Mouse (Mus musculus) lung, adult 2 months (tissue): ENCODE measurements around the gene Thap3. TPM values are rescaled to one million over a fixed set of nuclear protein-coding genes. Genes with fewer than 3 reads are reported as not detected.

Source experiments
- DNase-seq: peaks from one replicate; pipeline ENCODE4 v3.0.0; 2022
- H3K4me1 ChIP-seq: fragments of 200-500 bp; 2 replicates; pipeline ENCODE4 v1.6.1; 2011; ENCODE audit warnings: low read length; ENCODE audit not compliant: control insufficient read depth, insufficient read depth
- H3K4me3 ChIP-seq: fragments of 200-500 bp; replicated peaks from 2 replicates; pipeline ENCODE3; 2011; ENCODE audit warnings: low read depth, mild to moderate bottlenecking, control low read depth, low read length; ENCODE audit errors: extremely low read depth
- CTCF ChIP-seq: fragments of 200-500 bp; IDR thresholded peaks from 2 replicates; pipeline ENCODE4 v1.5.1; 2011; ENCODE audit warnings: mild to moderate bottlenecking, low read length, control low read depth; ENCODE audit not compliant: insufficient read depth
- POLR2A ChIP-seq: fragments of 200-500 bp; IDR thresholded peaks from 2 replicates; pipeline ENCODE4 v1.6.1; 2011; ENCODE audit warnings: low read depth, mild to moderate bottlenecking, control low read depth, low read length, borderline replicate concordance; ENCODE audit errors: extremely low read depth
- WGBS: fragments of 180-500 bp; shearing (Covaris S2); methylation state at CpG from one replicate; pipeline ENCODE4 v1.1.7; 2018; 5-methylcytosine and 5-hydroxymethylcytosine counted together
- polyA plus RNA-seq: library from polyadenylated mRNA; depleted of rRNA; stranded (reverse); fragments of >200 nt; gene quantifications from 2 replicates; pipeline ENCODE4 v1.2.3, GENCODE M21; 2012

Gene Thap3
- polyA plus RNA-seq, 1 experiment, result 64.2 TPM

DNA sequence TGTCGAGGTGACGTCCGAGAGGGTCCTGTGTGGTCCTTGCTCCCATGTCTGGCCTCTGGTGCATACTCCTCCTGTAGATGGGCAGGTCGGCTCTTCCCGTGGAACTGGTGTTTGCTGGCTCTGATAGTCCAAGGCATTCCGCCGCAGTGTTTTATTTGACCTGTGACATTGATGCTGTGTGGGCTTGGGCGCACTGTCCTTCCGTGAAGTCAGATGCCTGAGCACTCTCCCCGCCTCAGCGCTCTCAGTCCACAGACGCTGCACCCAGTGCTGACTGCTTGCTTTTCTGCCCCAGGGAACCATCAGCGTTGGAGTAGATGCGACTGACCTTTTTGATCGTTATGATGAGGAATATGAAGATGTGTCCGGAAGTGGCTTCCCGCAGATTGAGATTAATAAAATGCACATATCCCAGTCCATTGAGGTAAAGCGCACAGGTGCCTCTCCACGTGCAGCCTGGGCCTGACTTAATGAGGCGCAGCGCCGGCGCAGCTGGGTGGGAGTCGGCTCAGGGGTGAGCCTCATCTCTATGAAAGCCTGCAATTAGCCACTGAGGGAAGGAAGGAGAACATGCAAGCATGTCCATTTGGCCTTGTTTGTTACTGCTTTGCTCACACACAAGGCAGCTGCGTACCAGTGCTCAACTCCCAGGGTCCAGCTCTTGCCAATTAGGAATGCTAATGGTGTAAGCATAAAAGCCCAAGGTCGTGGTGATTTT is 20.4 kb downstream of the Thap3 start:
- H3K4me3 ChIP-seq, result no peak overlapping the region
- TF ChIP-seq POLR2A (no peak), CTCF (no peak)
- 93% methylated on average over 26 of the region's 26 CpGs for WGBS
- no peaks in the 10 kb centered on the region for H3K4me1 ChIP-seq
- no peak for DNase-seq

DNA sequence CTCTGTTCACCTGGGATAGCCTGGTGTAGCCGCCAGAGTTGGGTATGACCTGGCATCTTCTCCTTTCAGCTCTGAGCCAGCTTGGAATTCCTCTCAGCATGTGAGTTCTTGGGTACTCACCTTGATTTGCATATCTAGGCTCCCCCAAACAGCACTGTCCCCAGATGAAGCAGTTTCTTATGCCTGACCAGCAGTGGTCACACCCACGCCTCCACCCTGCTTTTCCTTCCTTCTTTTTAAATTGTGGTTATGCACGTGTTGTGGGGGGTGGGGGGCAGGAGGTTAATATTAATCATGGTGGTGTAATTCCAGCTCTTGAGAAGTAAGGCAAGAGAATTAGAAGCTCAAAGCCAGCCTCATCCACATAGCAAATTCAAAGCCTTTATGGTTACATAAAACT is 26.0 kb downstream of the Thap3 start:
- Histone ChIP-seq H3K4me3 (no peak overlapping the region), H3K4me1 (no peaks in the 10 kb centered on the region)
- DNase-seq, result no peak
- TF ChIP-seq CTCF, result no peak
- no peak for TF ChIP-seq POLR2A
- WGBS, result 60% methylated on average over 3 of the region's 3 CpGs

DNA sequence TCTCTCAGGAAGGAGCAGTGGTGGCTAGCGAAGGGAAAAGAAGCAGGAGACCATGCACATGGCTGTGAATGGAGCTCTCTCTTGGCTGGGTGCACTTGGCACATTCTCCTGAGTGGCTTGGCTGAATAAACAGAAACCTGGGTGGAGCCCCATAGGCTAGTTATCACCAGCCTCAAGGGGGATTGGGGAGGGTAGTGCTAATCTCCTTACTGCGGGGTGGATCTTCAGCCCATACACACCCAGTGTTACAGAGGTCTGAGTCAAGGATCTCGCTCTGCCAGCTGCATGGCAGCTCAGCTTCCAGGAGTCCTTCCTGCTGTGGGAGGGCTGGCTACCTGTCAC is 28.3 kb downstream of the Thap3 start:
- Histone ChIP-seq H3K4me1 (no peaks in the 10 kb centered on the region), H3K4me3 (no peak overlapping the region)
- no peak for TF ChIP-seq CTCF
- TF ChIP-seq POLR2A, result no peak
- no peak for DNase-seq
- 29% methylated on average over 3 of the region's 3 CpGs for WGBS

DNA sequence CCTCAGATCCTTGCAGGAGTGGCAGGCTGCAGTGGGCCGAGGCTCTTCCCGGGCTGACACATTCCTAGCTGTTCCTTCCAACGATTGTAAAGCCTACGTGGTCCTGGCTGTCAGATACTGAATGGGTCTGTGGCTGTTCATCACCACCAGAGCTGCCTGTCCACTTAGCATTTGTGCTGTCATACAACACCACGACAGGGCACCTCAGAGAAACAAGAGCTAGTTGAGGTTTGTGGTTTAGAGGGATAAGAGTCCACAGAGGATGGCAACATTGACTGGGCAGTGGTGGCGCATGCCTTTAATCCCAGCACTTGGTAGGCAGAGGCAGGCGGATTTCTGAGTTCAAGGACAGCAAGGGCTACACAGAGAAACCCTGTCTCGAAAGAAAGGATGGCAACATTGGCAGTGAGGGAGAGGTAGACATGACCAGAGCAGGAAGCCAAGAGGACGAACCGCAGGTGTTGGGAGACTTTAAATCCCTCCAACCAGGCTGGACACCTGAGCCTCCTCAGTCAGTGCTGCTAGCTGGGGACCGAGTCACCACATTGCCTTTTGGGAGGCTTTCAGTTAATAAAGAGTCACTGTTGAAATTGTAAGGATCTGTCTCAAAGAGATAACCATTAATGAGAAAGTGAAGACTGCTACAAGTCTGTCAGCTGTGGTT is 28.8 kb downstream of the Thap3 start:
- DNase-seq, result no peak
- no peaks in the 10 kb centered on the region for H3K4me1 ChIP-seq
- no peak overlapping the region for H3K4me3 ChIP-seq
- WGBS, result 88% methylated on average over 11 of the region's 11 CpGs
- TF ChIP-seq POLR2A, result no peak
- TF ChIP-seq CTCF, result no peak

DNA sequence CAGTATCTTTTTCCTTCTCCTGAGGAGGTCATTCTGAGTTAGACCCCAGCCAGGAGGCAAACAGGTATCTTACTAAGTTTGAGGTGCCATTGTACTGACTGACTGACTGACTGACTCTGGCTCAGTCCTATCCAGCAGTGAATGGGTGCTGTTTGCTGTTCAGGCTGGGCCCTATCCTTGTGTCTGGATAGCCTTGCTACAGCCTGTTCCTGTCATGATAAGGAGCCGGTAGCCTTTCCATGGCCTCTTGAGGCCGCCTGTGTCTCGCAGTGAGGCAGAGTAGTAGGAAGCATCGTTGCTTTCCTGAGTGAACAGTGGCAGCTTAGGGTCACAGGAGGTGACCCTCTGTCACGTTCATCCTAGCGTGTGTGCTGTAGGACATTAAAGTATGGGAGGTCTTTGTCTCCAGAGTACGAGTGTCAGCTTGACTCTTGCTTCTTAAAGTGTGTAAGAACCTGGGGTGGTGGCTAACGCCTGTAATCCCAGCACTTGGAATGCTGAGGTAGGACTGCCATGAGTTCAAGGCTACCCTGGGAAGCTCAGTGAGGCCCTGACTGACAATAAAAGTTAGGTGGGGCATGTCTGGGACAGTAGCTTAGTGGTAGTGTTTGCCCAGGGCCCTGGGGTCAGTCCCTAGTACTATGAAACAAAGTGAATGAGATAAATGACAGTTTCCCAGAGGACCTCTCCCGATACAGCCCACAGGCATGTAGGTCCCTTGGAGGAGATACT is 31.0 kb downstream of the Thap3 start:
- 76% methylated on average over 9 of the region's 9 CpGs for WGBS

DNA sequence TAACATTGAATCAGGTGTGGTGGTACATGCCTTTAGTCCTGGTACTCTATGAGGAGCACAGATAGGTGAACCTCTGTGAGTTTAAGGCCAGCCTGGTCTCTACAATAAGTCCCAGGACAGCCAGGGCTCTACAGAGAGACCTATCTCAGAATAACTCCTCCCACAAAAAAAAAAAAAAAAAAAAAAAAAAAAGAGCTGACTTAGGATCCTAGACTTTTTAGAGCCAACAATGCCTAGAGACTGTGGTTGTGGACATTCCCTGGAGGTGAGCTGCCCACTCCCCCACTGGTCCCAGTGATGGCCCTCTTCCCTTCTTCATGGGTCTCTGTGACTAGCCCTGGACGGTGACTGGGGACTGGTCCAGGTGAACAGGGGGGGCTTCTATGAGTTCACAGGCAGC is 33.0 kb downstream of the Thap3 start:
- no peak overlapping the region for H3K4me3 ChIP-seq
- no peak for DNase-seq
- WGBS, result 91% methylated on average over 1 of the region's 1 CpGs
- no peaks in the 10 kb centered on the region for H3K4me1 ChIP-seq
- no peak for TF ChIP-seq POLR2A
- TF ChIP-seq CTCF, result no peak

More for the DNA sequence above, 31.0 kb downstream of the Thap3 start:
- TF ChIP-seq POLR2A (no peak), CTCF (no peak)
- DNase-seq, result no peak
- H3K4me3 ChIP-seq, result no peak overlapping the region
- no peaks in the 10 kb centered on the region for H3K4me1 ChIP-seq

DNA sequence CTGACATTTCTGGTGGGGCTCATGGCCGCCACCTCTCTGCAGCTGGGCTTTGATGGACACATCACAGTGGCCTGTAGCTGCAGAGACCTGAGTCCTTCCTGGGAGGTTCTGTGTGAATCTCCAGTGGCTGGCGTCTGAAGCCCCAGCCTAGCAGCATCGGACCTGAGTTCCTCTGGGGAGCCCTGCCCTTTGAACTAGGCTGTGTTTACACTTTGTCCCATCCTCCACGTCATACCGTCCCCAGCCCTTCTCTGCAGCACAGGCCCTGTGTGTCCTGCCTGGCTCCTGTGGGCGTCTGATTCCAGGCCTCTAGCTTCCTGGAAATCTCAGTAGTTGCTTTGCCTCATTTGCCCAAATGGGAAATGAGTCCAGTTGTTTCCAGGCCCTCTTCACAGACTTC is 35.6 kb downstream of the Thap3 start:
- Histone ChIP-seq H3K4me3 (no peak overlapping the region), H3K4me1 (no peaks in the 10 kb centered on the region)
- DNase-seq, result no peak
- TF ChIP-seq CTCF, result no peak
- TF ChIP-seq POLR2A, result no peak
- WGBS, result 66% methylated on average over 6 of the region's 6 CpGs

DNA sequence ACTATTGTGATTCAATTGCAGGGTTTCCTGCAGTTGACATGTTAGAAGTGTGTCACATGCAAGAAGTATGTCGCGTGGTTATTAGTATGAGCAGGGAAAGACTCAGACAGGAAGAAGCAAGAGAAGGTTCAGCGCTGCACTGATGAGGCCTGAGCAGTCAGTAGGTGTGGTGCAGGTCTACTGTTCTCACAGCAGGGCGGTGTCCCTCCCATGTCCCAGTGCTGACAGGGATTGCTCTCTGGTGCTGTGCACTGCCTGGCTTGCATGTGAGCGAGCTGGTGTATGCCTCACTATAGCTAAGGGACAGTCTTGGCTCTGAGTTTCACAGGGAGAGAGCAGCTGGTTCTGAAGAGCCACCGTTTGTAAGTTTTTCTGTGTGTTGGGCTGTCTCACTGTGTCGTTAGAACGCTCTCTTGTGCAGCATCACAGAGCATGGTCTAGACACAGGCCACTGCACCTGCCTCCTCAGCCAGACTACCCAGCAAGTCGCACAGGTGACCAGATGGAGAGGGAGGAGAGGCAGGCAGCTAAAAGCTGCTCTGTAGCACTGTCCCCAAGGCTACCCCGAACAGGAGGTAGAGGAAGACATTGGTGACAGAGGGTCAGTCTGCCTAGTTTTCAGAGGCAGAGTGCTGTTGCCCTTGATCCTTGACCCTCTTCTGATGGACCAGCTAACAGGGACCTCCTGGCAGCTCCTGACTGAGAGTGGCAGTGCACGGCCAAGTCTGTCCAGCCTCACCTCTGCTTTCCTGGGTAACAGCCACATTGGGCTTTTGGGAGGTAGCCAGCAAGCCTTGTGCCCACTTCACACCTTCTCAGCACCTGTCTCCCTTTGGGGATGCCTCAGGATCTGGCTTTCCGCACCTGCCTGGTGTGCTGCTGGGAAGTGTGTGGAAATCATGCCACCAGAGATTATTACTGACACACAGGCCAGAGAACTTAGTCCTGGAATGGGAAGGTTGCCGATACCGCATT is 40.0 kb downstream of the Thap3 start:
- WGBS, result 90% methylated on average over 14 of the region's 14 CpGs
- H3K4me3 ChIP-seq, result no peak overlapping the region
- TF ChIP-seq POLR2A (no peak), CTCF (no peak)
- no peak for DNase-seq
- H3K4me1 ChIP-seq, result no peaks in the 10 kb centered on the region

DNA sequence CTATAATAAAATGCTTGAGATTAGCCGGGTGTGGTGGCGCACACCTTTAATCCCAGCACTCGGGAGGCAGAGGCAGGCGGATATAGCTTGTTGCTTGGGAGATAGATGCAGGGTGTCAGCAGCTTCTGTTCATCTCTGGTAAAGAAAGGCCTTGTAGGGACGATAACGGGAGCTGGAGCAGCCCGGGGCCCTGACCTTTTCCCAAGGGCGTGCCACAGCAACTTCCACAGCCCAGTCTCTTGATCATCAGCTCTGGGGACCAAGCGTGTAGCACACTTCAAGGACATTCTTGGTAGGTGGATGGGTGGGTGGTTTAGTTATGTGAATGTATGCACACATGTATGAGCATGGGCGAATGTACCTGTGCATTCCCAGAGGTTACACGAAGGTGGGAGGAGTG is 42.6 kb downstream of the Thap3 start:
- 88% methylated on average over 11 of the region's 11 CpGs for WGBS
- Histone ChIP-seq H3K4me3 (no peak overlapping the region), H3K4me1 (no peaks in the 10 kb centered on the region)
- TF ChIP-seq CTCF (no peak), POLR2A (no peak)
- DNase-seq, result no peak
